Mouse (Mus musculus) brain, embryonic 14.5 days (tissue): ENCODE results near the gene Gm11444. TPM values are rescaled to one million over a fixed set of nuclear protein-coding genes. Genes with fewer than 3 reads are reported as not detected.

Source experiments
- DNase-seq: peaks from one replicate; pipeline ENCODE4 v3.0.0-alpha.2; 2011; ENCODE audit warnings: low read depth
- CTCF ChIP-seq: fragments of 200-500 bp; IDR thresholded peaks from 2 replicates; pipeline ENCODE4 v1.5.1; 2012; ENCODE audit warnings: inconsistent platforms, mild to moderate bottlenecking, moderate library complexity, borderline replicate concordance; ENCODE audit not compliant: insufficient read depth, insufficient read length; ENCODE audit errors: extremely low read depth
- POLR2A ChIP-seq: fragments of 200-500 bp; IDR thresholded peaks from 2 replicates; pipeline ENCODE4 v1.6.1; 2012; ENCODE audit warnings: mild to moderate bottlenecking, inconsistent platforms, borderline replicate concordance; ENCODE audit not compliant: poor library complexity, insufficient read depth, insufficient read length, severe bottlenecking; ENCODE audit errors: extremely low read depth
- polyA plus RNA-seq: library from polyadenylated mRNA; depleted of rRNA; stranded (reverse); fragments of >200 nt; gene quantifications from 2 replicates; pipeline ENCODE4 v1.2.3, GENCODE M21; 2012

Gm11444 gene
- polyA plus RNA-seq, 1 experiment, result not detected

- TF ChIP-seq CTCF (no peak), POLR2A (no peak)
- DNase-seq, result peak; percentile 3
Observed at GRCm38 (mm10) chr11:85889056-85889729, 39.1 kb upstream of the Gm11444 start.

GRCm38 (mm10) chr11:85888451-85888961 is 38.4 kb upstream of the Gm11444 start:
- peak; percentile 43 for DNase-seq
- no peak for TF ChIP-seq CTCF
- no peak for TF ChIP-seq POLR2A

- DNase-seq, result peak; percentile 40
- TF ChIP-seq CTCF (no peak), POLR2A (no peak)
Observed at GRCm38 (mm10) chr11:85887801-85888450, 37.8 kb upstream of the Gm11444 start.

GRCm38 (mm10) chr11:85887273-85887672 is 37.1 kb upstream of the Gm11444 start:
- peak; percentile 43 for DNase-seq
- TF ChIP-seq POLR2A, result no peak
- TF ChIP-seq CTCF, result no peak

GRCm38 (mm10) chr11:85886429-85886785 is 36.3 kb upstream of the Gm11444 start:
- TF ChIP-seq POLR2A (no peak), CTCF (no peak)
- DNase-seq, result no peak

- TF ChIP-seq POLR2A (no peak), CTCF (no peak)
- no peak for DNase-seq
Observed at GRCm38 (mm10) chr11:85885665-85886428, 35.7 kb upstream of the Gm11444 start, which contains the start of gene Tbx4. Tbx4 (plus strand) TSS chr11:85886422.

GRCm38 (mm10) chr11:85884498-85884897 is 34.4 kb upstream of the Gm11444 start:
- DNase-seq, result no peak
- TF ChIP-seq POLR2A (no peak), CTCF (no peak)

GRCm38 (mm10) chr11:85876059-85876788 is 26.1 kb upstream of the Gm11444 start:
- DNase-seq, result no peak
- TF ChIP-seq CTCF (no peak), POLR2A (no peak)

- peak; percentile 50; the same call in 1 of the 2 replicates for TF ChIP-seq CTCF
- no peak for TF ChIP-seq POLR2A
- no peak for DNase-seq
Observed at GRCm38 (mm10) chr11:85864363-85864762, 14.2 kb upstream of the Gm11444 start.

GRCm38 (mm10) chr11:85857997-85858698 is 8.0 kb upstream of the Gm11444 start:
- TF ChIP-seq CTCF (no peak), POLR2A (no peak)
- DNase-seq, result peak; percentile 76
